Mouse (Mus musculus): ENCODE measurements around the gene Rnf123. TPM values are rescaled to one million over a fixed set of nuclear protein-coding genes. Genes with fewer than 3 reads are reported as not detected.
"Not testable (repeated sequence)": the region's sequence is repeated elsewhere in the genome, so short reads cannot be mapped to it uniquely, and the experiment has no call there.

The Rnf123 gene
- polyA plus RNA-seq, 1 experiment from 2014 or later = 30.9 TPM

DNA sequence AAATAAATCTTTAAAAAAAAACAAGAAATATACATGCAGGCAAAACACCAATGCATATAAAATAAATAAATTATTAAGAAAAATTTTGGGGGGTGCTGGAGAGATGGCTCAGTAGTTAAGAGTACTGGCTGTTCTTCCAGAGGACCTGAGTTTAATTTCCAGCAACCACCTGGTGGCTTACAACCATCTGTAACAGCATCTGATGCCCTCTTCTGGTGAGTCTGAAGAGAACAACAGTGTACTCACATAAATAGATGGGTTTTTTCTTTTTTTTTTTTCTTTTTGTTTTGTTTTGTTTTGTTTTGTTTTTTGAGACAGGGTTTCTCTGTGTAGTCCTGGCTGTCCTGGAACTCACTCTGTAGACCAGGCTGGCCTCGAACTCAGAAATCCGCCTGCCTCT is 69.6 kb downstream of the Rnf123 start:
- not testable (repeated sequence) for DNase-seq; H3K4me2 ChIP-seq; H3K4me3 ChIP-seq (ENCODE audit: low read depth, low read length); H3K9ac ChIP-seq; ATAC-seq (ENCODE audit: insufficient read depth); H3K4me1 ChIP-seq (ENCODE audit: insufficient read depth); H3K9me3 ChIP-seq (ENCODE audit: low read depth, low read length); H3K27me3 ChIP-seq (ENCODE audit: insufficient read depth, low read length); H3K27ac ChIP-seq (ENCODE audit: low read depth)
- H3K36me3 ChIP-seq (ENCODE audit: insufficient read depth) = peaks cover 17% of the 10 kb centered on the region; the same call in 1 of the 2 replicates
- peak; percentile 21 for TF ChIP-seq CTCF (IDR thresholded peaks at IDR 0.05; ENCODE audit: low read depth)
- 92% methylated on average over 2 of the region's 2 CpGs for WGBS

- no peak overlapping the region for H3K27ac ChIP-seq (ENCODE audit: low read depth)
- H3K9me3 ChIP-seq (ENCODE audit: low read depth, low read length) = no peaks in the 10 kb centered on the region
- no peaks in the 10 kb centered on the region for H3K27me3 ChIP-seq (ENCODE audit: insufficient read depth, low read length)
- DNase-seq (no peak), ATAC-seq (ENCODE audit: insufficient read depth) (no peak)
- H3K9ac ChIP-seq = no peak overlapping the region
- H3K4me2 ChIP-seq = no peak overlapping the region
- peaks cover 13% of the 10 kb centered on the region; the same call in 1 of the 2 replicates for H3K36me3 ChIP-seq (ENCODE audit: insufficient read depth)
- no peaks in the 10 kb centered on the region for H3K4me1 ChIP-seq (ENCODE audit: insufficient read depth)
- TF ChIP-seq CTCF (IDR thresholded peaks at IDR 0.05; ENCODE audit: low read depth) = no peak
- no peak overlapping the region for H3K4me3 ChIP-seq (ENCODE audit: low read depth, low read length)
These were observed 72.8 kb downstream of the Rnf123 start for GRCm38 (mm10) chr9:108010385-108010784.

GRCm38 (mm10) chr9:108008041-108008440 is 75.1 kb downstream of the Rnf123 start:
- no peak for ATAC-seq (ENCODE audit: insufficient read depth)
- 75% methylated on average over 5 of the region's 5 CpGs for WGBS

DNA sequence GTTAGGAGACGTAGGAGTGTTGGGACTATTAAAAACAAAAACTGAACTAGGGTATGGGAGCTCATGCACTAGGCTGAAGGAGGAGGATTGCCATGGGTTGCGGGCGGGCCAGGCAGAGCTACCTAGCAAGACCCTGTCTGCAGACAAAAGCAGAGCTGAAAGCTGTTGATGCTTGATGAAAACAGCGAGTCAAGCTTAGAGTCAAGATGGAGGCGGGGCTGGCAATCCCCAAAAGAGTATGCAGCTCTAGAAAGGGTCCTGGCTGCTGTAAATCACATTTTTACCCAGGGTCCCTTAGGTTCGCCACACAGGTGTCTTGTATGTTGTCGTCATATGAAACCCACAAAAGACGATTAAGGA is 79.6 kb downstream of the Rnf123 start:
- peak; percentile 27 for DNase-seq
- H3K4me1 ChIP-seq (ENCODE audit: insufficient read depth) = peaks cover 10% of the 10 kb centered on the region
- 0 out of 2 replicates have a peak overlapping the region, but pooled peaks have one; percentile 2 for H3K27ac ChIP-seq (ENCODE audit: low read depth)
- TF ChIP-seq CTCF (IDR thresholded peaks at IDR 0.05; ENCODE audit: low read depth) = no peak
- H3K9ac ChIP-seq = peak overlapping the region; percentile 95
- WGBS = 10% methylated on average over 8 of the region's 8 CpGs
- no peaks in the 10 kb centered on the region for H3K9me3 ChIP-seq (ENCODE audit: low read depth, low read length)
- ATAC-seq (ENCODE audit: insufficient read depth) = no peak
- H3K4me3 ChIP-seq (ENCODE audit: low read depth, low read length) = peak overlapping the region; percentile 99
- H3K27me3 ChIP-seq (ENCODE audit: insufficient read depth, low read length) = no peaks in the 10 kb centered on the region
- H3K36me3 ChIP-seq (ENCODE audit: insufficient read depth) = no peaks in the 10 kb centered on the region
- H3K4me2 ChIP-seq = peak overlapping the region; percentile 93

More at GRCm38 (mm10) chr9:108008041-108008440, 75.1 kb downstream of the Rnf123 start:
- H3K27me3 ChIP-seq (ENCODE audit: insufficient read depth, low read length) = no peaks in the 10 kb centered on the region
- no peak overlapping the region for H3K9ac ChIP-seq
- no peak for DNase-seq
- H3K4me1 ChIP-seq (ENCODE audit: insufficient read depth) = peaks cover 8% of the 10 kb centered on the region
- no peak overlapping the region for H3K4me3 ChIP-seq (ENCODE audit: low read depth, low read length)
- H3K9me3 ChIP-seq (ENCODE audit: low read depth, low read length) = no peaks in the 10 kb centered on the region
- H3K36me3 ChIP-seq (ENCODE audit: insufficient read depth) = peaks cover 5% of the 10 kb centered on the region; the same call in 1 of the 2 replicates
- no peak for TF ChIP-seq CTCF (IDR thresholded peaks at IDR 0.05; ENCODE audit: low read depth)
- no peak overlapping the region for H3K27ac ChIP-seq (ENCODE audit: low read depth)
- H3K4me2 ChIP-seq = no peak overlapping the region

DNA sequence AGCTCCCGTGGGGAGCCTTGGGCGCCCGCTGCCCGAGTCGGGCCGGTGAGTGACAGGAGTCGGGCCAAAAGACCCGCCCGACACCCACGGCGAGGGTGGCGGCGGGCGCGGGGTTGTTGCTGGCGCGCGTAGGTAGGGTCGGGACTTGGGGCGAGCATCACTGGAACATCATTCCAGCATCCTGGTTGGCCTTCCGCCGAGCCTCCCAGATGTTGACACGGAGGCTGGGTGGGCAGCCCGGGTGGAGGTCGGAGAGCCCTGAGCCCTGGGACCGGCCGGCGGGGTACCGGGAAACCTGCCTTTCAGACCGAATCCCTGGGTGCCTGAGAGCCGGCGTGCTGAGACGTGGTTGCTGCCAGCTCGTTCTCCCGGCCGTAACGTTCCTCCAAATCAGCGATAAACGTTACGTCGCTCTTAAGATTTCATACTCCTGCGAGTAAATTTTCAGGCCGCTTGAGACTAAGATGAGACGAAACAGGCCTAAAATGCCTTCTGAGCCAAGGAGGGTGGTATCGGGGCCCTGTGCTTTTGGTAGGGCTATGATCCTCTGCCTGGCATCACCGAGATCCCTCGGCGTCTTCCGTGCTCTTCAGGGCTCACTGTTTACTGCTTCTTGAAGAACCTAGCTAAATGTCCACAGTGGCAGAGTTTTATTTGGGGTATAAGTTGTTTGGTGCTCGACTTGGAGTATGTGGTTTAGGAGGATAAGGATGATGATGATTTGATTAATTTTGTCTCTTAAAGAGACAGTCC is 80.2 kb downstream of the Rnf123 start:
- TF ChIP-seq CTCF (IDR thresholded peaks at IDR 0.05; ENCODE audit: low read depth) = no peak
- Histone ChIP-seq H3K36me3 (ENCODE audit: insufficient read depth) (no peaks in the 10 kb centered on the region), H3K9ac (peak overlapping the region; percentile 95), H3K27ac (ENCODE audit: low read depth) (peak overlapping the region; percentile 93), H3K9me3 (ENCODE audit: low read depth, low read length) (no peaks in the 10 kb centered on the region), H3K27me3 (ENCODE audit: insufficient read depth, low read length) (no peaks in the 10 kb centered on the region), H3K4me1 (ENCODE audit: insufficient read depth) (peaks cover 10% of the 10 kb centered on the region), H3K4me3 (ENCODE audit: low read depth, low read length) (peak overlapping the region; percentile 99), H3K4me2 (peak overlapping the region; percentile 93)
- under 1% methylated on average over 50 of the region's 50 CpGs for WGBS
- ATAC-seq (ENCODE audit: insufficient read depth) (no peak), DNase-seq (peak; percentile 52)

DNA sequence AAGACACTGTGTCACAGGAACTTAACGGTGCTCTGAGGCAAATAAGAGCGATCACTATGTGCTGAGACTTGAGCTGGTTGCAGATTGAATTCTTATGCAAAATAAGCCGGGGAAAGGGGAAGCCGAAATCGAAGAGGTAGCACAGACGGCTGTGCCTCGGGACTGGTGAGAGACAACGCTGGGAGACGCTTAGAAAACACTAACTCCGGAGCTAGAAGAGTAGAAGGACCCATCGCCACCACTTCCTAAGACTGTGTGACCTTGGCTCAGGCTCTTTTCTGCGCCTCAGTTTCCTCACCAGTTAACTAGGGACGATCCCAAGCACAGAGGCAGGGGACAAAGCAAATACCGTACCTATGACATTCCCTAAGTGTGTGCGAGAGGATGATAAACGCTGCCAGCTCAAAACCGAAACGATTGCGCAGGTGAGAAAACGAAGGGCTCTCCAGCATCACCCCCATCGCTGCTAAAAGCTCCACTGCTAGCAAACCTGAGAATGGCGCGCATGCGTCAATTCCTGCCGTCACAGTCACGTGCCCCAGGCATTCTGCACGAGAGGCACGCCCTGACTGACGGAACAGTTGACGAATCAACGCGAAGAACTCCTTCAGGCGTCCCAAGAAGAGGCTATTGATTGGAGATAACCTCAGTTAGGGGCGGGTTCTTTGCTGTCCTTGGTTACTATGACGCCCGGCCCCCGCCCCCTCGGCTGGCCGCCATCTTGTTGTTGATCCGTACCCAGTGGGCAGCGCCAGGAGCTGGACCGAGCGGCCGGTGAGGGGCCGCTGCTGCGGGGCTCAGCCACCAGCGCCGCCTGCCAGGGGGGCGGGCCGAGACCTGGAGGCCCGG is 81.0 kb downstream of the Rnf123 start, which contains the start of gene Ip6k1:
Ip6k1 (plus strand) TSS at position 580 of the 849 bp plus-strand sequence.
- H3K36me3 ChIP-seq (ENCODE audit: insufficient read depth) = no peaks in the 10 kb centered on the region
- DNase-seq (peak; percentile 100), ATAC-seq (ENCODE audit: insufficient read depth) (peak; percentile 99)
- H3K9me3 ChIP-seq (ENCODE audit: low read depth, low read length) = no peaks in the 10 kb centered on the region
- H3K9ac ChIP-seq = peak within 1 kb of the TSS; percentile 95
- peak within 1 kb of the TSS; percentile 97 for H3K4me2 ChIP-seq
- peaks cover 10% of the 10 kb centered on the region for H3K4me1 ChIP-seq (ENCODE audit: insufficient read depth)
- H3K27me3 ChIP-seq (ENCODE audit: insufficient read depth, low read length) = no peaks in the 10 kb centered on the region
- TF ChIP-seq CTCF (IDR thresholded peaks at IDR 0.05; ENCODE audit: low read depth) = no peak
- peak within 1 kb of the TSS; percentile 99 for H3K4me3 ChIP-seq (ENCODE audit: low read depth, low read length)
- H3K27ac ChIP-seq (ENCODE audit: low read depth) = peak within 1 kb of the TSS; percentile 93
- WGBS = under 1% methylated on average over 51 of the region's 51 CpGs

Small RNA genes within 50 kb of the gene (microRNA-seq; reads per million reads assigned to microRNA genes)
- gene Gm47303 (ENCODE audit: borderline number of aligned reads) (not detected), gene Mir7088 (ENCODE audit: borderline number of aligned reads) (not detected)

Other genes starting within 250 kb of the Rnf123 start
- gene Rbm6, start 210.1 kb downstream of the Rnf123 start, polyA plus RNA-seq (2014; fragmentation: Nextera tagmentation; extraction: Ambion mirVana) = 73.2 and 74.4 TPM in 2 replicates
- 11.9 and 13.0 TPM in 2 replicates for gene Mon1a, start 195.2 kb downstream of the Rnf123 start, polyA plus RNA-seq (2014; fragmentation: Nextera tagmentation; extraction: Ambion mirVana)
- gene Mst1r, start 176.5 kb downstream of the Rnf123 start, polyA plus RNA-seq (2014; fragmentation: Nextera tagmentation; extraction: Ambion mirVana) = 1.7 and 2.2 TPM in 2 replicates
- not detected in 2 replicates for gene Actl11, start 154.9 kb downstream of the Rnf123 start, polyA plus RNA-seq (2014; fragmentation: Nextera tagmentation; extraction: Ambion mirVana)
- 2.7 TPM in 2 replicates for gene Camkv, start 147.7 kb downstream of the Rnf123 start, polyA plus RNA-seq (2014; fragmentation: Nextera tagmentation; extraction: Ambion mirVana)
- 30.7 and 31.2 TPM in 2 replicates for gene Traip, start 133.2 kb downstream of the Rnf123 start, polyA plus RNA-seq (2014; fragmentation: Nextera tagmentation; extraction: Ambion mirVana)
- 18.1 and 18.8 TPM in 2 replicates for gene Uba7, start 107.8 kb downstream of the Rnf123 start, polyA plus RNA-seq (2014; fragmentation: Nextera tagmentation; extraction: Ambion mirVana)
- 4.0 and 4.5 TPM in 2 replicates for gene Gm20661, start 100.3 kb downstream of the Rnf123 start, polyA plus RNA-seq (2014; fragmentation: Nextera tagmentation; extraction: Ambion mirVana)
- gene Inka1, start 97.5 kb downstream of the Rnf123 start, polyA plus RNA-seq (2014; fragmentation: Nextera tagmentation; extraction: Ambion mirVana) = 74.2 and 81.8 TPM in 2 replicates
- gene Cdhr4, start 90.8 kb downstream of the Rnf123 start, polyA plus RNA-seq (2014; fragmentation: Nextera tagmentation; extraction: Ambion mirVana) = 7.7 and 8.3 TPM in 2 replicates
- 0.30 and 0.37 TPM in 2 replicates for gene Gm20662, start 87.0 kb downstream of the Rnf123 start, polyA plus RNA-seq (2014; fragmentation: Nextera tagmentation; extraction: Ambion mirVana)
- gene Ip6k1, start 80.8 kb downstream of the Rnf123 start, polyA plus RNA-seq (2014; fragmentation: Nextera tagmentation; extraction: Ambion mirVana) = 28.4 and 29.3 TPM in 2 replicates
- gene Gmppb, start 34.1 kb downstream of the Rnf123 start, polyA plus RNA-seq (2014; fragmentation: Nextera tagmentation; extraction: Ambion mirVana) = 22.2 and 25.7 TPM in 2 replicates
- 3.1 and 3.4 TPM in 2 replicates for gene Amigo3, start 30.2 kb downstream of the Rnf123 start, polyA plus RNA-seq (2014; fragmentation: Nextera tagmentation; extraction: Ambion mirVana)
- 0.18 and 0.20 TPM in 2 replicates for gene Mst1, start 2.9 kb downstream of the Rnf123 start, polyA plus RNA-seq (2014; fragmentation: Nextera tagmentation; extraction: Ambion mirVana)
- gene Apeh, start 11.3 kb upstream of the Rnf123 start, polyA plus RNA-seq (2014; fragmentation: Nextera tagmentation; extraction: Ambion mirVana) = 49.4 and 49.9 TPM in 2 replicates
- gene Bsn, start 107.0 kb upstream of the Rnf123 start, polyA plus RNA-seq (2014; fragmentation: Nextera tagmentation; extraction: Ambion mirVana) = 0.15 and 0.24 TPM in 2 replicates
- gene Dag1, start 180.6 kb upstream of the Rnf123 start, polyA plus RNA-seq (2014; fragmentation: Nextera tagmentation; extraction: Ambion mirVana) = 102 and 106 TPM in 2 replicates
- 33.1 and 34.3 TPM in 2 replicates for gene Nicn1, start 207.1 kb upstream of the Rnf123 start, polyA plus RNA-seq (2014; fragmentation: Nextera tagmentation; extraction: Ambion mirVana)
- 20.9 and 21.3 TPM in 2 replicates for gene Amt, start 213.5 kb upstream of the Rnf123 start, polyA plus RNA-seq (2014; fragmentation: Nextera tagmentation; extraction: Ambion mirVana)
- 321 and 332 TPM in 2 replicates for gene Rhoa, start 222.8 kb upstream of the Rnf123 start, polyA plus RNA-seq (2014; fragmentation: Nextera tagmentation; extraction: Ambion mirVana)
- gene Tcta, start 222.8 kb upstream of the Rnf123 start, polyA plus RNA-seq (2014; fragmentation: Nextera tagmentation; extraction: Ambion mirVana) = 20.1 and 24.9 TPM in 2 replicates

Measured in lung, embryonic 14.5 days (tissue).